Mouse (Mus musculus) macrophage (primary cell): ENCODE results near the gene Grn. TPM values are rescaled to one million over a fixed set of nuclear protein-coding genes. Genes with fewer than 3 reads are reported as not detected.
A peak's percentile ranks its signal among the peaks of the same experiment; 100 is the strongest.
"Not testable (repeated sequence)": the region's sequence is repeated elsewhere in the genome, so short reads cannot be mapped to it uniquely, and the experiment has no call there.

Experiments used
- H3K27ac ChIP-seq: fragments of 350-480 bp; formaldehyde crosslinking; 2 replicates; pipeline ENCODE4 v1.9.0; 2021
- H3K36me3 ChIP-seq: fragments of 350-480 bp; formaldehyde crosslinking; 2 replicates; pipeline ENCODE4 v1.9.0; 2021; ENCODE audit errors: inconsistent target
- H3K4me3 ChIP-seq: fragments of 350-480 bp; formaldehyde crosslinking; 2 replicates; pipeline ENCODE4 v1.9.0; 2021; ENCODE audit errors: inconsistent target
- H3K79me2 ChIP-seq: fragments of 350-480 bp; formaldehyde crosslinking; 2 replicates; pipeline ENCODE4 v1.9.0; 2021; ENCODE audit errors: inconsistent target
- WGBS: methylation state at CpG from one replicate; pipeline ENCODE4 v1.1.7; 2026; ENCODE audit warnings: inconsistent platforms; ENCODE audit not compliant: missing documents; 5-methylcytosine and 5-hydroxymethylcytosine counted together
- polyA plus RNA-seq: library from polyadenylated mRNA; stranded (reverse); fragments of 250-400 nt; gene quantifications from 3 replicates; pipeline ENCODE4 v1.2.4, GENCODE M21; 2018; ENCODE audit warnings: inconsistent platforms
- total RNA-seq, 78 experiments: library from RNA; depleted of rRNA; stranded (reverse); fragments of 250-400 nt; gene quantifications; 1 replicate in 9 of 78; 2 replicates in 24 of 78; 3 replicates in 43 of 78; 4 replicates in 2 of 78; pipeline ENCODE4 v1.2.4; 2018; ENCODE audit warnings: inconsistent platforms in 56 of 78

Gene Grn
- 1,000 to 10,000 TPM in 12 of 26 experiments, 100 to 1,000 TPM in 14; 345 to 1,522 (median 924) TPM for total RNA-seq (2018; cell fraction: chromatin; rRNA removed)
- total RNA-seq (2018; cell fraction: cytosol; rRNA removed), result 1,000 to 10,000 TPM; 1,882 to 3,575 (median 2,639) TPM
- 1,000 to 10,000 TPM; 1,350 to 6,127 (median 3,859) TPM for total RNA-seq (2018; cell fraction: nucleus; rRNA removed)
- polyA plus RNA-seq, result 2,366 to 2,992 TPM (median 2,461 TPM) in 3 replicates

DNA sequence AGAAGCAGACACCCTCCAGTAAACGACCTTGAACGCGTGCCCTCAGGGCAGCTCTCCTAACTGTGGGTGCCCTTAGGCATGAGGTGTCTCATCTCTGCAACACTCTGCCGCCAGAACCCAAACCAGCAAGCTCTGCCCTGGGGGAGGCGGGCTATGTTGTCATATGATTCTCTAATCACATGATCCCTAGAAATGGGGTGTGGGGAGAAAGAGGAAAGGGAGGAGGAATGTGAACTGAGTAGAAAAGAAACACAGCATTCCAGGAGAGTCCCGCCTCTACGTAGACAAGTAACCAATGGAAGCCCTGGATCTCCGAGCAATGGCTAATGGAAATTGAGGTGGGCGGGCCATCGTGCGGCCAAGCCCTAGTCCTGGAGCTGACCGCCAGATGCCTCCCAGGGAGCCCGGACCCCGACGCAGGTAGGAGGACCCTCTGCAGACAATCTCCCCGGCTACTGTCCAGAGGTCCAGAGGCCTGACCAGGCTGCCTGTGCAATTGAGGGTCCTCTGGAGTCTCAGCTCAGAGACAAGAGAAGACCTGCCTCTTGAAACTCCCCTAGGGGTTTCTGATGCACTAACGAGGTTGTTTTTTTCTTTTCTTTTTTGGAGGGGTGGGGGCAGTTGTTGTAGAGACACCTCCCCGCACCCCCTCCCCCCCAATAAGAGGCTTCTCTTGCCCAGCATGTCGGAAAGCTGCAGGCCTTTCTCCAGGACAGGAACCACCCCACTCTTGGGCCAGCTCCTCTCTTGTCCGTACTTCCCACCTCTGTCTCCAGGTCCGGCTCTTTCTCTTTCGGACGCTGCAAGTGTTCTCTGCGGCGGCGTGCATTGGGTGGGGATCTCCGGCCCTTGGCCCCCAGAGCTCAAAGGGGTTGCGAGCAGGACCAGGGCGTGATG lies at the start of gene Grn:
Grn (plus strand) TSS at position 195 of the 897 bp plus-strand sequence.
- Histone ChIP-seq H3K36me3 (peaks cover 31% of the 10 kb centered on the region), H3K27ac (peak within 1 kb of the TSS; percentile 99), H3K4me3 (peak within 1 kb of the TSS; percentile 97), H3K79me2 (peaks cover 86% of the 10 kb centered on the region)
- 0% methylated on average over 27 of the region's 29 CpGs for WGBS

DNA sequence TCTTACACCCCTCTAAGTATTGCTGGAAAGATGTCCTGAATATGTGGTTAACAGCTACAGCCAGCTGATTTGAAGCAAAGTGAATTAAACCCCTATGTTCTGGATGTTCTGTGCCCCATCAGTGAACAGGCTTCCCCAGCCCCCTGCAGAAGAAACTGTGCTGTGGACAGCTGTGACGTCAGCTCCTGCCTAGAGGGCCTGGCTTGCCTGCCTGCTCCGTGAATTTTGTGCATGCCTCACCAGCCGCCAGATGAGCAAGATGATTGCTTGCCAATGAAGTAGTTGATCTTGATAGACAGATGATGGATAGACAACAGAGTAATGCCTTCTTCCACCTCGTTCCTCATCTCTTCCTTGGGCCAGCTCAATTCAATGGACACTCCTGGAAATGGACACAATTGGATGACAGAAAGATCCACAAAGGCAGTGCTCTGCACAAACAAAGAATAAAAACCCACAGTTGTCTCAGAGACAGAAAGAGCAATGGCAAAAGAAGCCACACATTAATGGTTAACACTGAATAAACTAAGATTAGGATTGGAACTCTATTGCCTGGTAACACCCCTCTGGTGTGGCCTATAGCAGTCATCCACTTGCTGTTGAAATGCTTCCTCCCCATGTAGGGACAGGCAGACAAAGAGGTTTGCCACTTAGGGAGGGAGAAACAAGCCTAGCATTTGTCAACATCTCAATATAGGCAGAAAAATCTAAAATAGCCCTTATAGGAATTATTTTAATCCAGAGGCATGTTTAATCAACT lies 48.6 kb upstream of the Grn start:
- Histone ChIP-seq H3K27ac (no peak overlapping the region), H3K36me3 (no peaks in the 10 kb centered on the region), H3K4me3 (no peak overlapping the region), H3K79me2 (no peaks in the 10 kb centered on the region)
- WGBS, result 90% methylated on average over 4 of the region's 4 CpGs

DNA sequence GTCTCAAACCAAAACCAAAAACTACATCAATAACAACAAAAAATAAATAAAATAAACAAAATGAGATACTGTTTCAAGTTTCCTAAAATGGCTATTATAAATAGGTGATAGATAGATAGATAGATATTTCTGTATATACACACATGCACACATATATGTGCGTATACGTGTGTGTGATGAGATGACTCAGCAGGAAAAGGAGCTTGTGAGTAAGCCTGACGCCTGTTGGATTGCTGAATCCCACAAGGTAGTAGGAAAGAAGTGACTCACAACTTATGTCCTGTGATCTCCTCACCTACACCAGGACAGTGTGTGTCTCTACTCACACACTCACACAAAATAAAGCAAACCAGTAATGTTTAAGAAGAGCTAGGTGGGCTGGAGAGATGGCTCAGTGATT lies 47.3 kb upstream of the Grn start:
- 57% methylated on average over 3 of the region's 3 CpGs for WGBS
- Histone ChIP-seq H3K4me3 (no peak overlapping the region), H3K79me2 (no peaks in the 10 kb centered on the region), H3K36me3 (no peaks in the 10 kb centered on the region), H3K27ac (no peak overlapping the region)

DNA sequence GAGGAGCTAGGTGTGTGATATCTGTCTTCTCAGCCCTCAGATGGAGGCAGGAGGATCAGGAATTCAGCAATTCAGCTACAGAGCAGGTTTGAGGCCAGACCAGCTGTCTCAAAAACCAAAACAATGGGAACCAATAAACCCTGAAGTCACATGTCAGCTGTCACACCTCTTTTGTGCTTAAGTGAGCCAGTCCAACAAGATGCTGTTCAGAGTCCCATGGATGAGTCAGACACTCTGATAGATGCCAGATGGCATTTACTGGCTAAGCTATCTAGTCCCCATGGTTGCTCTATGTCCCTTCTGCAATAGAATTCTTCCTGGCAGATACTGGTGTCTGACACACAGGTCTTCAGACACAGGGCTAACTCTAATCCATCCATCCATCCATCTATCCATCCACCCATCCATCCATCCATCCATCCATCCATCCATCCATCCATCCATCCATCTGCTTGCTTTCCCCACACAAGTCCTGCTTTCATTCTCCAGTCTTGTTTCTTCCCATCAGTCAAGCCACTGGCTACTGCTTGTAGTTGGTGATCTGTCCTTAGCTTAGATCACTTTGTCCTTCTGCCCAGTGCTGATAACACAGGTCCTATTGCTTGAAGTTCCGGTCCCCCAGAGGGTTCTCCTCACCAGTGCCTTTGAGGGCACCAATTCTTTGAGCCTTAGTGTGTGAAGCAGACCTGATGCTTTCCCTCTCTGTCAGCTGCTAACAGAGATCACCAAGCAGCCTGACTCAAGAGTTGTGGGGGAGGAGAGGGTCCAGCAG lies 46.6 kb upstream of the Grn start:
- H3K36me3 ChIP-seq, result no peaks in the 10 kb centered on the region
- no peak overlapping the region for H3K27ac ChIP-seq
- no peak overlapping the region for H3K4me3 ChIP-seq
- 100% methylated on average over 1 of the region's 1 CpGs for WGBS
- no peaks in the 10 kb centered on the region for H3K79me2 ChIP-seq

DNA sequence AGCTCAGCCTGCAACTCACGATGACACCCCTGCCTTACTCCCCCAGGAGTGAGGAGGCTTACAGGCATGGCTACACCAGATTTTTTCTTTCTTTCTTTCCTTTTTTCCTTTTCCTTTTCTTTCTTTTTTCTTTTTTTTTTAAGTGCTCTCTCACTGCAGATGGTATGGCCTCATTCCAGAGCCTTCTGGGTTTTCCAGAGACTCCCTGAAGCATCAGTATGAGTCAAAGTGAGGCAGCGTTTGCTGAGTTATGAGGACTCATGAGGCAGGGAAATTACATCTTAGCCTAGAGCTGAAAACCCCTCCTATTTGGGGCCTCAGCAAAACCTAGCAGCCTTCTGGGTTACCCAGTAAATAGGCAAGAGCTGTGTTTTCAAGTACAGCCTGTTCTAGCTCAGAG lies 45.7 kb upstream of the Grn start:
- no peak overlapping the region for H3K27ac ChIP-seq
- WGBS, result 71% methylated on average over 2 of the region's 2 CpGs

DNA sequence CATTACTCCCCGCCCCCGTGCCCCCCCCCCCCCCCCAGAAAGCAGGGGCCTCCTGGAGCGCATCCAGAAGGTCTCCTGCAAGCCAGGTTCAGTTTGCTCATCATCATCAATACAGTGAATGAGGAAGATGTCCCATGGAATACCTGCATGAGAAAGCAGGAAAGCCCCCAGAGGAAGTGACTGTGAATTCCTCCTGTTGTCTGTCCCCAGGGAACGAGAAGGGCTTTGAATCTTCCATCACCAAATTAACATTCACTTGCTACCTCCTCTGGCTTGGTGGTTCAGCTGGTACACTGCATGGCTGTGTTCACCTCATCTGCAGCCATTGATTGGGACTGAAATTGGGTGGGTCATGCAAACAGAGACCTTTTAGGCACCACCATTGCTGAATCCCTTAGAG lies 45.0 kb upstream of the Grn start:
- Histone ChIP-seq H3K36me3 (no peaks in the 10 kb centered on the region), H3K79me2 (no peaks in the 10 kb centered on the region), H3K4me3 (no peak overlapping the region), H3K27ac (no peak overlapping the region)
- 41% methylated on average over 2 of the region's 4 CpGs for WGBS

More for the DNA sequence above, 45.7 kb upstream of the Grn start:
- H3K4me3 ChIP-seq, result no peak overlapping the region
- no peaks in the 10 kb centered on the region for H3K79me2 ChIP-seq
- no peaks in the 10 kb centered on the region for H3K36me3 ChIP-seq

DNA sequence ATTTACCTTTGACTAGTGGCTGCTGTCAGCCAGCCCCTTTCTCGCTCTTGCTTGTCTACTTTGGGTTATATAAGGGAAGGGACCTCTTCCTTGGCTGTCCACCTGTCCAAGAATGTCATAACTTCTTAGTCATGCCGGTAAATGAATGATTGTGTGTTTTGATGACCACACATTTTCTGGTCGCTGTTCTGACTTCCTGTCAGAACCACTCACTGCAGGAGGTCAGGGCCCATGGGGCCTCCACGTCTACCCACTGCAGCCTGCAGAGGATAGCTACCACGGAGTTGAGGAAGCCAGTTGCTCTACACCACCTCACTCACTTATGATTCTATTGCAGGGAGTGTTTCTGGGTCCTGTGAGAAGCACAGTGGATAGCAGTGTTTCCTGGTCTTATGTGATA lies 44.0 kb upstream of the Grn start:
- Histone ChIP-seq H3K79me2 (no peaks in the 10 kb centered on the region), H3K36me3 (no peaks in the 10 kb centered on the region), H3K4me3 (no peak overlapping the region), H3K27ac (no peak overlapping the region)
- WGBS, result 23% methylated on average over 5 of the region's 5 CpGs

DNA sequence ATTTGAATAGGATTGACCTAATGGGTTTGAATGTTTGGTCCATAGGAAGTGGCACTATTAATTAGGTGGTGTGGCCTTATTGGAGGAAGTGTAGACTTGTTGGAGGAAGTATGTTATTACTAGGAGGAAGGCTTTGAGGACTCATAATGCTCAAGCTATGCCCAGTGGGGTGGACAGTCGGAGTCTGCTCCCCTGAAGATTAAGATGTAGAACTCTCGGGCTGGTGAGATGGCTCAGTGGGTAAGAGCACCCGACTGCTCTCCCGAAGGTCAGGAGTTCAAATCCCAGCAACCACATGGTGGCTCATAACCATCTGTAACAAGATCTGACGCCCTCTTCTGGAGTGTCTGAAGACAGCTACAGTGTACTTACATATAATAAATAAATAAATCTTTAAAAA lies 40.7 kb upstream of the Grn start:
- H3K4me3 ChIP-seq, H3K27ac ChIP-seq, H3K36me3 ChIP-seq, H3K79me2 ChIP-seq: not testable (repeated sequence)
- 87% methylated on average over 4 of the region's 5 CpGs for WGBS

DNA sequence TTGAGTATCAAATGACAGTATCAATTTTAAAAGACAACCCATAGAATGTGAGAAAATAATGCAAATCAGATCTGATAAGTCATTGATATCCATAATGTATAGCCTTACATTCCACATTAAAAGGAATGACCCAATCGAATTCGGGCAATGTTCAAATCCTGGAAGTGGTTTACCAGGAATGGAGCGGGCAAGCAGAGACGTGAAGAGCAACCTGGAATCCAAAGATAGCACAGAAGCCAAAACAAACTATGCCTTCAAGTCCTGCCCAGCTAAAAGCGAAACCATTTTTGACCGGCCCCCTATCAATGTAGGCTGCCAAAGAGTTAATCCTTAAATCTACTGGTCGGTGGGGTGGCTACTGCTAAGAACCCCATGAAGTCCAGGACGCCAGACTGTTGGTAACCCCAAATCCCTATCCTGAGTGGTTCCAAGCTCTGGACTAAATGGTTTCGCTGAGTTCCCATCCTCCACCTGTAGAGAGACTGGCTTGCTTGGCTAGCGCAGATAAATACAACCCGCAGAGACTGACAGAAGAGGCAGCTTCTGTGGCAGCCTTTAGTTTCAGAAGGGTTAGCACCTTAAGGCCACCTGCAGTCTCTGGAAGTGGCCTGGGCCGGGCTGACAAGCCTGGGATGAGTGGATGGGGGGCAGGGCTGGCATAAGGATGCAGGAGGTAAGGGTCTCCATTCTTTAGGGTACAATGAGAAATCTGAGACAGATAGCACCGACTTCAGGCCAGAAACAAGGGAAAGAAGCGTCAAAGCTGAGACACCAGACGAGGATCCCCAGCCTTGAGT lies 37.5 kb upstream of the Grn start:
- H3K27ac ChIP-seq, result no peak overlapping the region
- H3K36me3 ChIP-seq, result no peaks in the 10 kb centered on the region
- H3K4me3 ChIP-seq, result no peak overlapping the region
- H3K79me2 ChIP-seq, result no peaks in the 10 kb centered on the region
- WGBS, result 21% methylated on average over 15 of the region's 15 CpGs

DNA sequence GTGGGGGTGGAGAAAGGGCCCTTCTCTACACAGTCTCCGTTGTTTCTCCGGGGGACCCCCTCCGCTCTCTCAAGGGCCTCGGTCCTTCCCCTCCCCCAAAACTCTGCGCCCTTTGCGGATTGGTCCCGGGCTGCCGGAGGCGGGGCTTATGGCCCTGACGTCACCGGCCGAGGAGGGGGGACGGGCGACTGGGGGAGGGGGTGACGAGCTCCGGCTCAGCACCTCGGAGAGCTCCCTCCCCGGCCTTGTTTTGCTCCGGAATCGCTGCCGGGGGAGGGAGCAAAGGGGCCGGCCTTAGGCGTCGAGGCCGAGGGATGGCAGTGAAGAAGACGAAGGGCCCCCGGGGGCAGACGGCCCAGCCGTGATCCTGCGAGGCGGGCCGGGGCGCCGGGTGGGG lies 36.9 kb upstream of the Grn start, which contains the start of gene Rundc3a:
Rundc3a (plus strand) TSS at position 166 of the 397 bp plus-strand sequence.
- WGBS, result 3% methylated on average over 34 of the region's 34 CpGs
- Histone ChIP-seq H3K36me3 (no peaks in the 10 kb centered on the region), H3K27ac (no peak within 1 kb of the TSS), H3K4me3 (no peak within 1 kb of the TSS), H3K79me2 (no peaks in the 10 kb centered on the region)

DNA sequence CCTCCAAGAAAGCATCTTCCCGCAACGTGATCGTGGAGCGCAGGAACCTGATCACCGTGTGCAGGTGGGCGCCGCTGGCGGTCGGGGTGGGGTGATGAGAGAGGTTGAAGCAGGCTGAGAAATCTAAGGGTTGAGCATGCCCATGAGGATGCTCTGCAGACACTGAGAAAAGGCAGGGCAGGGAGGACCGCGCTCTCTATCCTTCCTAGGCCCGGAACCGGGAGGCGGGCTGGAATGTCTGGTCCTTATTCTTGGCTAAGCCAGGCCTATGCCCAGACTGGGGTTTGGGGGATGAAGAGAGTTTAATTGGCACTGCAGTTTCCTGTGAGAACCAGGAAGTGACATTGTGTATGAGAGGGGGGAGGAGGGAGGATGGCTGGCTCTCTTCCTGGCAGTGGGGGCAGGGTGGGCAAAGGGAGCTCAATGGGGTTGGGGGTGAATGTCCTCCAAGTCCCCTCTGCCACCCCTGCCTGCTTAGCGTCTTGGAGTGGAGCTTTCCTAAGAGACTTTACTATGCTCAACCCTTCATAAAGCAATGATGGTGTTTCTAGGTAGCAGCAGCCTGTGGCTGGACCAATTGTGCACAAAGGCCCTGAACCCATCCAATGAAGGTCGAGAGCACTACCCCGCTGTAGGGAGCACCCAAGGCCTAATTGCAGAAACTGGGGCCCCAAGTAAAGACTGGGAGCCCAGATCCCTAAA lies 36.2 kb upstream of the Grn start:
- Histone ChIP-seq H3K79me2 (no peaks in the 10 kb centered on the region), H3K36me3 (no peaks in the 10 kb centered on the region), H3K4me3 (no peak overlapping the region), H3K27ac (no peak overlapping the region)
- 12% methylated on average over 17 of the region's 17 CpGs for WGBS

DNA sequence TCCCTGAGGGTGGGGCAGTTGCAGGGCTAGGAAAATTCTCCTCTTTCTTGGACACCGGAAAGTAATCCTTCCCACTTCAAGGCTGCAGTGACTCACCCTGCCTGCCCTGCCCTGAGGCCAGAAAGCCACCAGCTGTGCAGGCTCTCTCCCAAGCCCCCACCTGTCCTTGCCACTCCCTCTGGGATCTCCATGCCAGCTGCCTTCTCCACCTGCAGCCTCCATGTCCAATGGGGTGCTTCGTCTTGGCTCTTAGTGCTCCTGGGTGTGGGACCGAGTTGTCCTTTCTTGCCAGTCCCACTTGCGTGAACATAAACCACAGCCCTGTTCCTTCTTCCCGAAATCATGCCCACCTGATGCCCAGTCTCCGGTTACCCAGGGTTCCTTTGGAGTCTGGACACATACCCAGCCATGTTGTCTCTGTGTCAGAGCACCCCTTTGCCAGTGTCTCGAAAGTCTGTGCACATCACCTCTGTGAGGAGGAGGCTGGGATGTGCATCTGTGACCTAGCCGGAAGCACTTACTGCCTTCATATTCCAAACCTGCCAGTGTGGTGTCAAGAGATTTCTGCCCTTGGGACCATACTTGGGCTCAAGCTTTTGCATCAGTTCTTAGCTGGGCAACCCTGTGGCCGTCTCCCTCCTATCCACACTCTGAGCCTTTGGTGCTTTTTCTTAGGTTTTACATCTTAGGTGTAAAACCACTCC lies 35.5 kb upstream of the Grn start:
- Histone ChIP-seq H3K4me3 (no peak overlapping the region), H3K27ac (no peak overlapping the region), H3K36me3 (no peaks in the 10 kb centered on the region), H3K79me2 (no peaks in the 10 kb centered on the region)
- WGBS, result 81% methylated on average over 9 of the region's 9 CpGs

DNA sequence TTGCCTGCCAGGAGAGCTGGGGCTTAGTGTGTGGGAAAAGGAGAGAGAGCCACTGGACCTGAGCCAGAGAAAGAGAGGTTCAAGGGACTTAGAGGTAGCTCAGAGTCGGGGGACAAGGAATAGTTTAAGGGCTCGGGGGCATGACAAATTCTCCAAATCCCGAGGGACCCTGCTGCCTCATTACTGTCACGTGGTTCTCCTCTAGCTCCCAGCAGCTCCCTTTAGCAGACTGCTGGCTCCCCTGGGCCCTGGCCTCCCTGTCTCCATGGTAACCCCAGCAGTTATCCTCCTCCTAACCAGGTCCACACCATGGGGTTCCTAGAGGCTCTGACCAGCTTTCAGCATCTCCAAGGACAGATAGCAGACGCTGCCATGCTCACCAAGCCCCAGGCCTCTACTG lies 34.9 kb upstream of the Grn start:
- Histone ChIP-seq H3K79me2 (no peaks in the 10 kb centered on the region), H3K36me3 (no peaks in the 10 kb centered on the region), H3K4me3 (no peak overlapping the region), H3K27ac (no peak overlapping the region)
- 47% methylated on average over 5 of the region's 5 CpGs for WGBS
